Mouse (Mus musculus) heart, postnatal 25 days (tissue): ENCODE data around the gene Nfe2l3. TPM values are rescaled to one million over a fixed set of nuclear protein-coding genes. Genes with fewer than 3 reads are reported as not detected.

Experiments
- DNase-seq: peaks from one replicate; pipeline ENCODE4 v3.0.0; 2022; ENCODE audit warnings: low spot score
- intact Hi-C: fragments of 180-260 bp; cut with DNase I; formaldehyde crosslinking; loops from one replicate; pipeline ENCODE4 v1.15.1; 2025
- total RNA-seq, 2 experiments: library from RNA; stranded (reverse); gene quantifications; 2 replicates each; pipeline ENCODE4 v1.2.3; 2021

The Nfe2l3 gene
- total RNA-seq, 2 experiments from 2014 or later = 0.31 to 0.53 TPM

- no peak for DNase-seq
- intact Hi-C loops = no loop called here
These were observed 6.4 kb downstream of the Nfe2l3 start for GRCm38 (mm10) chr6:51438826-51439330.

- no peak for DNase-seq
- intact Hi-C loops = no loop called here
These were observed 9.8 kb downstream of the Nfe2l3 start for GRCm38 (mm10) chr6:51442191-51442835.

- intact Hi-C loops = no loop called here
- DNase-seq = no peak
These were observed 20.5 kb downstream of the Nfe2l3 start for GRCm38 (mm10) chr6:51452927-51453503.

DNA sequence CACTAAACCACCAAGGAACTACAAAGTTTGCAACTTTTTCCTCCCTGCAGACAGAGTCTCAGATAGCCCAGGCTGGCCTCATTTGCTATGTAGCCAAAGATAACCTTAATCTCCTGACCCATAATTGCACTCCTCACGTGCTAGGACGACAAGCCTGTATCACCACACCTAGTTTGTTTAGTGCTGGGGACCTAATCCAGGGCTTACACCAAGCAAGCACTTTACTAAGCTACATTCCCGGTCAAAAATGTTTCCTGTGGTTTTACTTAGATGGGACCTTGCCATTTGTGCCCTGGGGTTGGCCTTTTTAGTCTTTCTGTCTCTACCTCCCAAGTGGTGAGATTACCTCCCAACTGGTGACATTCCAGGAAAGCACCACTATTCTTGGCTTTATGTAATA is 22.5 kb downstream of the Nfe2l3 start:
- DNase-seq = no peak
- intact Hi-C loops = no loop called here

- no peak for DNase-seq
- intact Hi-C loops = no loop called here
These were observed 23.7 kb downstream of the Nfe2l3 start for GRCm38 (mm10) chr6:51456198-51456597.

- no peak for DNase-seq
- intact Hi-C loops = no loop called here
These were observed 24.8 kb downstream of the Nfe2l3 start for GRCm38 (mm10) chr6:51457283-51457682.

DNA sequence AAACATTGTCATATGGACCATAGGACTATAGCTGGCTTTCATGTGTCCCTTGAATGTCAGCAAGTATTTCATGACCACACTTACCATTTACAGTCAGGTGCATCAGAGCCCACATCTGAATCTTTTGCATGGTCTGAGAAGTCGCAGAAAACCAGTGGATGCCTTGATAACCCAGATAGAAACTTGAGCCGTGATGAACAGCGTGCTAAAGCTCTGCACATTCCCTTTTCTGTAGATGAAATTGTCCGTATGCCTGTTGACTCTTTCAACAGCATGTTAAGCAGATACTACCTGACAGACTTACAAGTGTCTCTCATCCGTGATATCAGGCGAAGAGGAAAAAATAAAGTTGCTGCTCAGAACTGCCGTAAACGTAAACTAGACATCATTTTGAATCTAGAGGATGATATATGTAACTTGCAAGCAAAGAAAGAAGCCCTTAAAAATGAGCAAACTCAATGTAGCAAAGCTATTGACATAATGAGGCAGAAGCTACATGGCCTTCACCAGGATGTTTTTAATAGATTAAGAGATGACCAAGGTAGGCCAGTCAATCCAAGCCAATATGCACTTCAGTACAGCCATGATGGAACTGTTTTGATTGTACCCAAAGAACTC is 25.4 kb downstream of the Nfe2l3 start:
- intact Hi-C loops = no loop called here
- DNase-seq = no peak

- DNase-seq = no peak
- intact Hi-C loops = no loop called here
These were observed 26.4 kb downstream of the Nfe2l3 start for GRCm38 (mm10) chr6:51458925-51459312.

GRCm38 (mm10) chr6:51459313-51460020 is 27.0 kb downstream of the Nfe2l3 start:
- intact Hi-C loops = no loop called here
- DNase-seq = no peak

- intact Hi-C loops = no loop called here
- no peak for DNase-seq
These were observed 27.5 kb downstream of the Nfe2l3 start for GRCm38 (mm10) chr6:51460021-51460360.

DNA sequence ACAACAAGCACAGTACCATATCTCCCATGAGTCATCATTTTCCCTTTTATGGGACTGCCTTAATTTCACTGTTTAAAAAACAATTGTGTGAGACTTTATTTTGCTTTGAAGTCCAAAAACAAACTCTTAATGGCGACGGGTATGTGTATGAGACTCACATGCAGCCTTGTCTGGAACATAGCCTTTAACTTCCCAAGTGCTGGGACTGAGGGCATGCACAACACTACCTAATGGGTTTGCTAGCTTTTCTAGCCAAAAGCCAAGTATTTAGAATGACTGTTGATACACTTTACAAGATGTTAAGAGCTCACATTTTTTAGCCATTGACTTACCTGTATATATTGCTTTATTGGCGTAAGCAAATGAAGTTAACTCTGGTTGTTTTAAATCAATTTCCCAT is 27.9 kb downstream of the Nfe2l3 start:
- no peak for DNase-seq
- intact Hi-C loops = no loop called here

DNA sequence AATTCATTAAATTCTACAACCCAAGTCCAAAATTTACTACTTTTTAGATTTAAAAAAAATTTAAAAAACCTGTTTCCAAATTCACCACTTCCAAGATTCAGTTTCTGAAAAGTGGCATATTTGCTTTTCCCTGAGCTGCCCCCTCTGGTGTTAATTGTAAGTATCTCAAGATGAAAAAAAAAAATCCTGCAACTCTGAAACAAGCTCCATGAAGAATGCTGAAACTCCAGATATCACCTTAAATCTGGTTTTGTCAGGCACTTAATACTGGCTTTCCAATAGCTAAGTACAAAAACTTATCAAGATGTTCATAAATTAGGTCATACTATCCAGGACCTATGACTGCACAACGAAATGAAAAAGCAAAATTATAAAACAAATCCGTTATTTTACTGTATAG is 35.2 kb downstream of the Nfe2l3 start:
- no peak for DNase-seq
- intact Hi-C loops = no loop called here

DNA sequence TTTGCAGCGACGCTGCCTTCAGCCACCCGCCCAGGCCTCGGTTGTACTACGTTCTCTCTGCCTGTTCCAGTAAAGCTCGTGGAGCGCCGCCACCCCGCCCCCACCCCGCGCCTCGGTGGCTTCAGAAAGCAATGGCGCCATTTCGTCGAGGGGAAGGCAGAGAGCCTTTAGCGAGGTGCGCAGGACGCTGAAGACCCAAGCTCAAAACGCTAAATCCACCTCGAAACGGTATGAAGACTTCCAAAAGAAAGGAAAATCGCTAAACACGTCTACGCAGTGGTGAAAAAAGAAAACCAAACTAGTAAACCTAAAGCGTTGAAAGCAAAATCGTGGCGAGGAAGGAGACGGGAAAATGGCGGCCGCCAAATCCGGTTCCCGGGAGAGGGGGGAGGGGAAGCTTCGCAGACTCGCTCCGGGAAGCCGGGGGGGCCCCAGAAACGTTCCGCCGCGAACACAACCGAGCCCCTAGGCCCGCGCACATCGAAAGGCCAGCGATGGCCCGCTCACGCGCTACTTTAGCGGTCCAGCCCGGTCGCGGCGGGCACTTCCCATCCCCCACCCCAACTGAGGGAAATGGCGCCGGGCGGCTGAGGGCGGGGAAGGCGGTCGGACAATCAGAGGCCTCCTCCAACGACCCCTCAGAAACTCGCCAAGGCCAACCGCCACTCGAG is 36.6 kb downstream of the Nfe2l3 start:
- intact Hi-C loops = no loop called here
- DNase-seq = peak; percentile 55

DNA sequence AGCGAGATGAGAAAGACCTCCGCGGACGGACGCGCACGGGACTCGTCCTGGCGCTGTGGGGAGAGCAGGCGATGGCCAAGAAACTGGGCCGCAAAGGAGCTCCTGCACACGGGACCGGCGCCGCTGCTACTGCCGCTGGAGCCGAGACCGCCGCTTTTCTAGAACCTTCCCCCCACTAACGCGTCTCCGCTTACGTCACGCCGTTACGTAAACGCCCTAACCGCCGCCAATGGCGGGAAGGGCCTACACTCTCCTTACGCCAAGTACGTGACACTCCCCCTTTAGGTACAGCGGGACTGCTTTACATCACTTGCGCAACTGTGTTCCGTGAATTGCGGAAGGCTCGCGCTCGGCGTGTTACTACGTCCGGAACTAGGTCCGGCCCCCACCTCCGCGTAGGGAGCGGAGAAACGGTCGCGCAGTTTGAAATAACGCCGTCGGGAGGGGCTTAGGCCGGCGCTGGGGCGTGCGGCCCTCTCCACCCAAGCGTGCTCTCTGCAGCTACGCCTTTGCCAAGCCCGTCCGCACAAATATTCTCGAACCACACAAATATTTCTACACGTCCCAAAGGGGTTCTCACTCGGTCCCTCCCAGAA is 37.3 kb downstream of the Nfe2l3 start, which contains the start of gene Hnrnpa2b1:
Gene Hnrnpa2b1, minus strand, starts transcription at position 180 of the 596 bp plus-strand sequence.
- peak; percentile 97 for DNase-seq
- intact Hi-C loops = no loop called here

GRCm38 (mm10) chr6:51470311-51471178 is 38.1 kb downstream of the Nfe2l3 start, which contains the start of gene Cbx3:
Gene Cbx3, plus strand, starts transcription at chr6:51470360.
- intact Hi-C loops = no loop called here
- peak; percentile 62 for DNase-seq

GRCm38 (mm10) chr6:51471179-51471505 is 38.7 kb downstream of the Nfe2l3 start:
- intact Hi-C loops = no loop called here
- no peak for DNase-seq

- no peak for DNase-seq
- intact Hi-C loops = no loop called here
These were observed 39.3 kb downstream of the Nfe2l3 start for GRCm38 (mm10) chr6:51471782-51472181.

GRCm38 (mm10) chr6:51472213-51472612 is 39.7 kb downstream of the Nfe2l3 start:
- intact Hi-C loops = no loop called here
- no peak for DNase-seq

- intact Hi-C loops = no loop called here
- no peak for DNase-seq
These were observed 46.8 kb downstream of the Nfe2l3 start for GRCm38 (mm10) chr6:51479136-51479731.
